Mouse (Mus musculus): ENCODE measurements around the gene Arl16. TPM values are rescaled to one million over a fixed set of nuclear protein-coding genes. Genes with fewer than 3 reads are reported as not detected.
"Not testable (repeated sequence)": the region's sequence is repeated elsewhere in the genome, so short reads cannot be mapped to it uniquely, and the experiment has no call there.

Gene Arl16
- polyA plus RNA-seq (2014; fragmentation: Nextera tagmentation; extraction: Ambion mirVana): 56.6 and 58.3 TPM in 2 replicates

DNA sequence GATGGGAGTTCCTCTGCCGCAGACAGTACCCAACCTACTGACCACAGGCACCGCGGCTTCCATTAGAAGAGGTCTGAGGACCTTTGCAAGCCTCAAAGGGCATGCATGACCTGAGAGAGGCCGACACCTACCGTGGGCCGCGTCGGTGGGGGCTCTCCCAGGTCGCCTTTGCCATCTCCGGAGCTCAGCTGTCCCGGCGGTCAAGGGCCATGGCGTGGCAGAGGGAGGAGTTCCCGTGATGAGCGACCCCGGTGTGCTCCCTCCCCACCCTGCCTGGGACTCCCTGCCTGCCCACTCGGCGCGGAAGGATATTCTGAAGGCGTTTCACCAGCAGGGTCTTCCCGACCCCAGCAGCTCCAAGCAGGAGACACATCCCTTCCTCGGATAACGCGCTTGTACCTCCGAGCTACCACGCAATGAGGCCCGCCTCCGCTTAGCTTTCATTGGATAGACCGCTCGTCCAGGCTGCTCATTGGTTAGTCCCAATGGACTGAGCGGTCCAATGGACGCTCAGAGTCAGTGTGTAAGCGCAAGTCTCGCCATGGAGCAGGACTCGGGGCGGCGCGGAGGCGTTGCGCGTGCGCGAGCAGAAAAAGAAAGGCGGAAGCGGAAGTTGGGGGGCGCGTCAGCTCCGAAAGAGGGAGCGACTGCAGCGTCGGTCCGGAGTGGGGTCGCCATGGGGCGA, at the start of gene Arl16:
Gene Arl16 (minus strand): TSS at position 557 of the 685 bp plus-strand sequence.
- peak within 1 kb of the TSS; percentile 90 for H3K4me3 ChIP-seq (ENCODE audit: low read depth, low read length)
- peak within 1 kb of the TSS; percentile 82 for H3K9ac ChIP-seq (ENCODE audit: low read length)
- DNase-seq (ENCODE audit: low spot score): peak; percentile 97
- H3K36me3 ChIP-seq (ENCODE audit: control insufficient read depth, insufficient read depth, low read length): peaks cover 8% of the 10 kb centered on the region
- no peaks in the 10 kb centered on the region for H3K9me3 ChIP-seq (ENCODE audit: control insufficient read depth, low read length)
- H3K27ac ChIP-seq (replicated peaks; ENCODE audit: low read depth, low read length): 0 out of 2 replicates have a peak within 1 kb of the TSS, but pooled peaks have one; percentile 40
- WGBS: 0% methylated on average over 53 of the region's 54 CpGs
- peak; percentile 100 for ATAC-seq (ENCODE audit: insufficient number of reproducible peaks, low FRiP score, low TSS enrichment, low read depth)
- H3K4me1 ChIP-seq (ENCODE audit: control insufficient read depth, insufficient read depth, low read length): peaks cover 4% of the 10 kb centered on the region; the same call in 1 of the 2 replicates
- H3K4me2 ChIP-seq (ENCODE audit: low read depth, severe bottlenecking): peak within 1 kb of the TSS; percentile 94
- no peaks in the 10 kb centered on the region for H3K27me3 ChIP-seq (ENCODE audit: control insufficient read depth, insufficient read depth, low read length)

DNA sequence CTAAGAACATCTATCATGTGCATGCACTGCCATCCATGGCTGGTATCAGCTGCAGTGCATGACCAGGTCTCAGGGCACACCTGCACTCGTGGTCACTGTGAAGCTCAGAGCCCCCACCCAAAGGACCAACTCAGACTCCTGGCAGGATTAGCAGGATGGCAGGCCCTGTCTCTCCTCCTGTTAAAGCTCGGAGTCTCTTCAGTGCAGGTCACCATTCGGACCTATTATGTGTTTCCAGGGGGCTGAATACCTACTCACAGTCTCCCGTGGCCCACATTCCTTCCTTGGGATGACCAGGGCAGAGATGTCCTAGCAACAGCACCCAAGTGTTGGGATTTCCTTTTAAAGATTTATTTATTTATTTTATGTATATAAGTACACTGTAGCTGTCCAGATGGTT, 49.7 kb upstream of the Arl16 start:
- H3K4me1 ChIP-seq (ENCODE audit: control insufficient read depth, insufficient read depth, low read length): peaks cover 6% of the 10 kb centered on the region; the same call in 1 of the 2 replicates
- H3K27ac ChIP-seq (replicated peaks; ENCODE audit: low read depth, low read length): no peak overlapping the region
- no peak for DNase-seq (ENCODE audit: low spot score)
- ATAC-seq (ENCODE audit: insufficient number of reproducible peaks, low FRiP score, low TSS enrichment, low read depth): no peak
- 88% methylated on average over 4 of the region's 4 CpGs for WGBS
- no peaks in the 10 kb centered on the region for H3K9me3 ChIP-seq (ENCODE audit: control insufficient read depth, low read length)
- no peak overlapping the region for H3K4me2 ChIP-seq (ENCODE audit: low read depth, severe bottlenecking)
- no peak overlapping the region for H3K4me3 ChIP-seq (ENCODE audit: low read depth, low read length)
- H3K27me3 ChIP-seq (ENCODE audit: control insufficient read depth, insufficient read depth, low read length): no peaks in the 10 kb centered on the region
- H3K36me3 ChIP-seq (ENCODE audit: control insufficient read depth, insufficient read depth, low read length): no peaks in the 10 kb centered on the region
- no peak overlapping the region for H3K9ac ChIP-seq (ENCODE audit: low read length)

DNA sequence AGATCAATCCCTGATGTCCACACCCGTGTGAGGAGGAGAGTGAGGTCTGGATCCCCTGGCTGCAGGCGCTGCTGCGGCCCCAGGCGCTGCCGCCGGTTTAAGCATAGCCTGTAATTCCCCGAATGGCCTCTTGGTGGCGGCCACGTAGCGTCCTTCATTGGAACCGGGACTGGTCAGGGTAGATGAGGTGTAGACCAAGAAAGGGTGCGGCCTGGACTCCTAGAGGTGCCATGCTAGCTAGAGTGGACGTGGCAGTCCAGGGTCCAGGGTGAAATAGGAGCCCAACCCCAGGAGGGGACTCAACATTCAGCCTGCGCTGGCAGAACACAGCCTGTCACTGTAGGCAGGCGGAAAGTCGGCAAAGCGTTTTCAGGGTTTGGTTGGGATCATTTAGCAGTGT, 48.2 kb upstream of the Arl16 start:
- DNase-seq (ENCODE audit: low spot score): peak; percentile 95
- no peak overlapping the region for H3K4me2 ChIP-seq (ENCODE audit: low read depth, severe bottlenecking)
- peak; percentile 55; the same call in 1 of the 2 replicates for ATAC-seq (ENCODE audit: insufficient number of reproducible peaks, low FRiP score, low TSS enrichment, low read depth)
- no peak overlapping the region for H3K27ac ChIP-seq (replicated peaks; ENCODE audit: low read depth, low read length)
- H3K4me1 ChIP-seq (ENCODE audit: control insufficient read depth, insufficient read depth, low read length): peaks cover 8% of the 10 kb centered on the region
- 17% methylated on average over 17 of the region's 17 CpGs for WGBS
- H3K4me3 ChIP-seq (ENCODE audit: low read depth, low read length): no peak overlapping the region
- no peak overlapping the region for H3K9ac ChIP-seq (ENCODE audit: low read length)
- H3K36me3 ChIP-seq (ENCODE audit: control insufficient read depth, insufficient read depth, low read length): no peaks in the 10 kb centered on the region
- H3K27me3 ChIP-seq (ENCODE audit: control insufficient read depth, insufficient read depth, low read length): no peaks in the 10 kb centered on the region
- no peaks in the 10 kb centered on the region for H3K9me3 ChIP-seq (ENCODE audit: control insufficient read depth, low read length)

DNA sequence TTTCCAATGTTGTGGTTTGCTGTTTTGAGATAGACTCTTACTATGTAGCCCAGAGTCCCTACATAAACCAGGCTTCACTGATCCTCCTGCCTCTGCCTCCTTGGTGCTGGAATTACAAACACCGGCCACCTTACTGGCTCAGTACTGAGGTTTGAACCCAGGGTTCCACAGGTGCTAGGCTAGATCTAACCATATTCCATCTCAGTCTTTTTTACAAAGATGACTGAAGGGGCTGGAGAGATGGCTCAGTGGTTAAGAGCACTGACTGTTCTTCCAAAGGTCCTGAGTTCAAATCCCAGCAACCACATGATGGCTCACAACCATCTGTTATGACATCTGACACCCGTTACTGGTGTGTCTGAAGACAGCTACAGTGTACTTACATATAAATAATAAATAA, 46.9 kb upstream of the Arl16 start:
- H3K36me3 ChIP-seq (ENCODE audit: control insufficient read depth, insufficient read depth, low read length); H3K9me3 ChIP-seq (ENCODE audit: control insufficient read depth, low read length); H3K9ac ChIP-seq (ENCODE audit: low read length); H3K4me3 ChIP-seq (ENCODE audit: low read depth, low read length); DNase-seq (ENCODE audit: low spot score); H3K4me1 ChIP-seq (ENCODE audit: control insufficient read depth, insufficient read depth, low read length); H3K4me2 ChIP-seq (ENCODE audit: low read depth, severe bottlenecking); H3K27me3 ChIP-seq (ENCODE audit: control insufficient read depth, insufficient read depth, low read length); H3K27ac ChIP-seq (replicated peaks; ENCODE audit: low read depth, low read length); ATAC-seq (ENCODE audit: insufficient number of reproducible peaks, low FRiP score, low TSS enrichment, low read depth): not testable (repeated sequence)
- WGBS: 90% methylated on average over 2 of the region's 2 CpGs

- ATAC-seq (ENCODE audit: insufficient number of reproducible peaks, low FRiP score, low TSS enrichment, low read depth) (no peak), DNase-seq (ENCODE audit: low spot score) (no peak)
- Histone ChIP-seq H3K4me2 (ENCODE audit: low read depth, severe bottlenecking) (no peak overlapping the region), H3K4me1 (ENCODE audit: control insufficient read depth, insufficient read depth, low read length) (peaks cover 5% of the 10 kb centered on the region; the same call in 1 of the 2 replicates), H3K27ac (replicated peaks; ENCODE audit: low read depth, low read length) (no peak overlapping the region), H3K9me3 (ENCODE audit: control insufficient read depth, low read length) (no peaks in the 10 kb centered on the region), H3K4me3 (ENCODE audit: low read depth, low read length) (no peak overlapping the region), H3K27me3 (ENCODE audit: control insufficient read depth, insufficient read depth, low read length) (no peaks in the 10 kb centered on the region), H3K36me3 (ENCODE audit: control insufficient read depth, insufficient read depth, low read length) (no peaks in the 10 kb centered on the region), H3K9ac (ENCODE audit: low read length) (no peak overlapping the region)
- WGBS: 28% methylated on average over 6 of the region's 6 CpGs
Observed at GRCm38 (mm10) chr11:120512790-120513453, 45.5 kb upstream of the Arl16 start.

GRCm38 (mm10) chr11:120510375-120511030, 43.1 kb upstream of the Arl16 start:
- Histone ChIP-seq H3K4me3 (ENCODE audit: low read depth, low read length) (no peak overlapping the region), H3K9ac (ENCODE audit: low read length) (peak overlapping the region; percentile 52; the same call in 1 of the 2 replicates), H3K27me3 (ENCODE audit: control insufficient read depth, insufficient read depth, low read length) (no peaks in the 10 kb centered on the region), H3K36me3 (ENCODE audit: control insufficient read depth, insufficient read depth, low read length) (no peaks in the 10 kb centered on the region), H3K4me1 (ENCODE audit: control insufficient read depth, insufficient read depth, low read length) (peaks cover 5% of the 10 kb centered on the region; the same call in 1 of the 2 replicates), H3K4me2 (ENCODE audit: low read depth, severe bottlenecking) (peak overlapping the region; percentile 37), H3K9me3 (ENCODE audit: control insufficient read depth, low read length) (no peaks in the 10 kb centered on the region), H3K27ac (replicated peaks; ENCODE audit: low read depth, low read length) (no peak overlapping the region)
- 11% methylated on average over 16 of the region's 16 CpGs for WGBS
- DNase-seq (ENCODE audit: low spot score) (no peak), ATAC-seq (ENCODE audit: insufficient number of reproducible peaks, low FRiP score, low TSS enrichment, low read depth) (no peak)

DNA sequence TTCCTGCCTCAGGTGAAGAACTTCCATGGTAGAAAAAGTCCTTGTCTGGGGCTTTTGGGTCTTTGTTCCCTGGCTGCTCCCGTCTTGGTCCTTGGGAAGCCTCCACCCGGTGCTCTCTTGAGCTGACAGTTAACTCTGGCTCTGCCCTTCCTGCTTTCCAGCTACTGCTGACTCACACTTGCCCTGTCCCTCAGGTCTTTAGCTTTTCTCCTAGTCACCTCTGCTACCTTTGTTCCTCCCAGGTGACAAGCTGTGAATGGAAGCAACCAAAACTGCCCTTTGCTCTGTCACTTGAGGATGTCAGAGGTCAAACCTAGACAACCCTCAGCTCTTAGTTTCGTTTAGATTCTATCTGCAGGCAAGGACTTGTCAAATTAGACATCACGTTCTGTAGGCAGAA, 42.5 kb upstream of the Arl16 start:
- Histone ChIP-seq H3K36me3 (ENCODE audit: control insufficient read depth, insufficient read depth, low read length) (no peaks in the 10 kb centered on the region), H3K27ac (replicated peaks; ENCODE audit: low read depth, low read length) (no peak overlapping the region), H3K27me3 (ENCODE audit: control insufficient read depth, insufficient read depth, low read length) (no peaks in the 10 kb centered on the region), H3K9ac (ENCODE audit: low read length) (no peak overlapping the region), H3K4me3 (ENCODE audit: low read depth, low read length) (no peak overlapping the region), H3K4me2 (ENCODE audit: low read depth, severe bottlenecking) (no peak overlapping the region), H3K9me3 (ENCODE audit: control insufficient read depth, low read length) (no peaks in the 10 kb centered on the region), H3K4me1 (ENCODE audit: control insufficient read depth, insufficient read depth, low read length) (peaks cover 5% of the 10 kb centered on the region; the same call in 1 of the 2 replicates)
- WGBS: 44% methylated on average over 4 of the region's 4 CpGs
- DNase-seq (ENCODE audit: low spot score): no peak
- ATAC-seq (ENCODE audit: insufficient number of reproducible peaks, low FRiP score, low TSS enrichment, low read depth): no peak

DNA sequence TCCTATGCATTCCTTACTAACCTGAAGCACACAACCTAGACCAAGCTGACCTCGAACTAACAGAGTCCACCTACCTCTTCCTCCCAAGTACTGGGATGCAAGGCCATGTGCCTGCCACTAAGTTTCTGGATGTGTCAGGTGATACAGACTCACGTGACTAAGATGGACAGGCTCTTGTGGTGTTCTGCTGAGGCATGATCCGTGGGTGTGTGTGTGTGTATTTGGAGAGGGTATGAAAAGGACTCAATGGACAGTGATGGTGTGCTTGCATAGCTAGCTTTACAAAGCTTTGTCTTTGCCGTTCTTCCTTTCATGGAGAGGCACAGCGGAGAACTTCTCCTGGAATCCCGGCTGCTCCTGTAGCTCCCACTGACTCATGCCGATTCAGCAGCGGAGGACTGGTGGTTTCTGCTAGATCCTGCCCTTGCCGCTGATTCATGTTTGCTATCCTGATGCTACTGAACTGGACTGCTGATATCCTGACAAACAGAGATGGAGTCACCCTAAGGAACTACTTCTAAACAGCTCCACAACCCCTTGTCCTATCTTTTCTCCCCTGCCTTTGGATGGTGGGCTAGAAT, 41.0 kb upstream of the Arl16 start:
- H3K27me3 ChIP-seq (ENCODE audit: control insufficient read depth, insufficient read depth, low read length): no peaks in the 10 kb centered on the region
- H3K4me3 ChIP-seq (ENCODE audit: low read depth, low read length): no peak overlapping the region
- no peak for ATAC-seq (ENCODE audit: insufficient number of reproducible peaks, low FRiP score, low TSS enrichment, low read depth)
- H3K4me1 ChIP-seq (ENCODE audit: control insufficient read depth, insufficient read depth, low read length): peaks cover 5% of the 10 kb centered on the region; the same call in 1 of the 2 replicates
- no peak overlapping the region for H3K9ac ChIP-seq (ENCODE audit: low read length)
- no peak for DNase-seq (ENCODE audit: low spot score)
- H3K36me3 ChIP-seq (ENCODE audit: control insufficient read depth, insufficient read depth, low read length): no peaks in the 10 kb centered on the region
- H3K9me3 ChIP-seq (ENCODE audit: control insufficient read depth, low read length): no peaks in the 10 kb centered on the region
- 91% methylated on average over 9 of the region's 9 CpGs for WGBS
- no peak overlapping the region for H3K27ac ChIP-seq (replicated peaks; ENCODE audit: low read depth, low read length)
- H3K4me2 ChIP-seq (ENCODE audit: low read depth, severe bottlenecking): no peak overlapping the region

Measured in limb, embryonic 11.5 days (tissue).